Mouse (Mus musculus): ENCODE measurements around the gene Tex261. TPM values are rescaled to one million over a fixed set of nuclear protein-coding genes. Genes with fewer than 3 reads are reported as not detected.

The Tex261 gene
- polyA plus RNA-seq, 1 experiment = 183 TPM

- TF ChIP-seq POLR2A (IDR thresholded peaks at IDR 0.05; ENCODE audit: control insufficient read depth, extremely low read depth, insufficient read depth, low read length, poor library complexity) (no peak), CTCF (IDR thresholded peaks at IDR 0.05; ENCODE audit: borderline replicate concordance, control insufficient read depth, extremely low read depth, insufficient read depth, low read length, poor library complexity) (no peak)
- Histone ChIP-seq H3K36me3 (ENCODE audit: control insufficient read depth, insufficient read depth, low read length) (no peaks in the 10 kb centered on the region), H3K27me3 (ENCODE audit: control insufficient read depth, insufficient read depth, low read length) (no peaks in the 10 kb centered on the region), H3K4me1 (replicated peaks; ENCODE audit: control insufficient read depth, insufficient read depth, low read length) (peaks cover 3% of the 10 kb centered on the region; the same call in 1 of the 2 replicates), H3K27ac (ENCODE audit: control insufficient read depth, insufficient read depth, low read length) (no peak overlapping the region), H3K4me3 (ENCODE audit: control insufficient read depth, insufficient read depth, low read length) (no peak overlapping the region)
- 98% methylated on average over 7 of the region's 7 CpGs for WGBS
- DNase-seq = no peak
Measured at GRCm38 (mm10) chr6:83788554-83788953, 12.9 kb upstream of the Tex261 start.

DNA sequence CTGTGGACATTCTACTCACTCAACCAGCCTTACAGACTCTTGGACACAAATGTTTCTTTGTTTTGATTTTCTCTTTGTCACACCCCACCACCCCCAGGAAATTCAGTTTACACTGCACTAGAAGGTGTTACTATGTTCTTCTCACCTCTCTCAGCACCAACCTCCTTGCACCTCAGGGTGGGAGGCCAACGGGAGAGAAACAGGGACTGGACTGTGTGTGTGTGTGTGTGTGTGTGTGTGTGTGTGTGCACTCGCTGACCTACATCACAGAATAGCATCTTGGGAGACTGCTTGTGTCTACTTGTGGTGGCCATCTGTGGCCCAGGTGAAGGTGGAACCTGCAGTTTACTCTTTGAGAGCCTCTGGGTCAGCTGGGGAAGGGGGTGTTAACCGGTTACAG, 10.8 kb upstream of the Tex261 start:
- Histone ChIP-seq H3K4me3 (ENCODE audit: control insufficient read depth, insufficient read depth, low read length) (no peak overlapping the region), H3K36me3 (ENCODE audit: control insufficient read depth, insufficient read depth, low read length) (no peaks in the 10 kb centered on the region), H3K27ac (ENCODE audit: control insufficient read depth, insufficient read depth, low read length) (no peak overlapping the region), H3K27me3 (ENCODE audit: control insufficient read depth, insufficient read depth, low read length) (no peaks in the 10 kb centered on the region), H3K4me1 (replicated peaks; ENCODE audit: control insufficient read depth, insufficient read depth, low read length) (peaks cover 3% of the 10 kb centered on the region; the same call in 1 of the 2 replicates)
- no peak for TF ChIP-seq POLR2A (IDR thresholded peaks at IDR 0.05; ENCODE audit: control insufficient read depth, extremely low read depth, insufficient read depth, low read length, poor library complexity)
- TF ChIP-seq CTCF (IDR thresholded peaks at IDR 0.05; ENCODE audit: borderline replicate concordance, control insufficient read depth, extremely low read depth, insufficient read depth, low read length, poor library complexity) = no peak
- WGBS = 89% methylated on average over 3 of the region's 3 CpGs
- no peak for DNase-seq

GRCm38 (mm10) chr6:83779026-83779425, 3.4 kb upstream of the Tex261 start:
- DNase-seq = peak; percentile 69
- H3K4me1 ChIP-seq (replicated peaks; ENCODE audit: control insufficient read depth, insufficient read depth, low read length) = peaks cover 5% of the 10 kb centered on the region

GRCm38 (mm10) chr6:83778306-83778705, 2.7 kb upstream of the Tex261 start:
- Histone ChIP-seq H3K4me1 (replicated peaks; ENCODE audit: control insufficient read depth, insufficient read depth, low read length) (peaks cover 11% of the 10 kb centered on the region), H3K27me3 (ENCODE audit: control insufficient read depth, insufficient read depth, low read length) (no peaks in the 10 kb centered on the region), H3K36me3 (ENCODE audit: control insufficient read depth, insufficient read depth, low read length) (no peaks in the 10 kb centered on the region; the same call in 1 of the 2 replicates), H3K4me3 (ENCODE audit: control insufficient read depth, insufficient read depth, low read length) (no peak overlapping the region), H3K27ac (ENCODE audit: control insufficient read depth, insufficient read depth, low read length) (no peak overlapping the region)
- 94% methylated on average over 7 of the region's 7 CpGs for WGBS
- no peak for DNase-seq
- TF ChIP-seq CTCF (IDR thresholded peaks at IDR 0.05; ENCODE audit: borderline replicate concordance, control insufficient read depth, extremely low read depth, insufficient read depth, low read length, poor library complexity) = no peak

More at GRCm38 (mm10) chr6:83779026-83779425, 3.4 kb upstream of the Tex261 start:
- TF ChIP-seq POLR2A (IDR thresholded peaks at IDR 0.05; ENCODE audit: control insufficient read depth, extremely low read depth, insufficient read depth, low read length, poor library complexity) (no peak), CTCF (IDR thresholded peaks at IDR 0.05; ENCODE audit: borderline replicate concordance, control insufficient read depth, extremely low read depth, insufficient read depth, low read length, poor library complexity) (peak; percentile 64; the same call in 1 of the 2 replicates)
- no peak overlapping the region for H3K4me3 ChIP-seq (ENCODE audit: control insufficient read depth, insufficient read depth, low read length)
- H3K27me3 ChIP-seq (ENCODE audit: control insufficient read depth, insufficient read depth, low read length) = no peaks in the 10 kb centered on the region
- no peaks in the 10 kb centered on the region for H3K36me3 ChIP-seq (ENCODE audit: control insufficient read depth, insufficient read depth, low read length)
- WGBS = 12% methylated on average over 5 of the region's 5 CpGs
- no peak overlapping the region for H3K27ac ChIP-seq (ENCODE audit: control insufficient read depth, insufficient read depth, low read length)

GRCm38 (mm10) chr6:83774781-83775563, 641 bp downstream of the Tex261 start:
- TF ChIP-seq POLR2A (IDR thresholded peaks at IDR 0.05; ENCODE audit: control insufficient read depth, extremely low read depth, insufficient read depth, low read length, poor library complexity) (peak; percentile 26; the same call in 1 of the 2 replicates), CTCF (IDR thresholded peaks at IDR 0.05; ENCODE audit: borderline replicate concordance, control insufficient read depth, extremely low read depth, insufficient read depth, low read length, poor library complexity) (no peak)
- peak overlapping the region; percentile 19; the same call in 1 of the 2 replicates for H3K27ac ChIP-seq (ENCODE audit: control insufficient read depth, insufficient read depth, low read length)
- H3K4me1 ChIP-seq (replicated peaks; ENCODE audit: control insufficient read depth, insufficient read depth, low read length) = peaks cover 11% of the 10 kb centered on the region
- H3K36me3 ChIP-seq (ENCODE audit: control insufficient read depth, insufficient read depth, low read length) = peaks cover 8% of the 10 kb centered on the region
- under 1% methylated on average over 14 of the region's 14 CpGs for WGBS
- no peaks in the 10 kb centered on the region for H3K27me3 ChIP-seq (ENCODE audit: control insufficient read depth, insufficient read depth, low read length)
- DNase-seq = peak; percentile 52
- peak overlapping the region; percentile 91 for H3K4me3 ChIP-seq (ENCODE audit: control insufficient read depth, insufficient read depth, low read length)

- DNase-seq = no peak
- 63% methylated on average over 9 of the region's 9 CpGs for WGBS
- Histone ChIP-seq H3K4me3 (ENCODE audit: control insufficient read depth, insufficient read depth, low read length) (no peak overlapping the region), H3K27ac (ENCODE audit: control insufficient read depth, insufficient read depth, low read length) (no peak overlapping the region), H3K27me3 (ENCODE audit: control insufficient read depth, insufficient read depth, low read length) (no peaks in the 10 kb centered on the region), H3K4me1 (replicated peaks; ENCODE audit: control insufficient read depth, insufficient read depth, low read length) (peaks cover 11% of the 10 kb centered on the region), H3K36me3 (ENCODE audit: control insufficient read depth, insufficient read depth, low read length) (peaks cover 8% of the 10 kb centered on the region)
- TF ChIP-seq POLR2A (IDR thresholded peaks at IDR 0.05; ENCODE audit: control insufficient read depth, extremely low read depth, insufficient read depth, low read length, poor library complexity) (no peak), CTCF (IDR thresholded peaks at IDR 0.05; ENCODE audit: borderline replicate concordance, control insufficient read depth, extremely low read depth, insufficient read depth, low read length, poor library complexity) (no peak)
Measured at GRCm38 (mm10) chr6:83774126-83774525, 1.5 kb downstream of the Tex261 start.
